Mouse (Mus musculus): ENCODE results near the gene Pelp1. TPM values are rescaled to one million over a fixed set of nuclear protein-coding genes. Genes with fewer than 3 reads are reported as not detected.
"Not testable (repeated sequence)": the region's sequence is repeated elsewhere in the genome, so short reads cannot be mapped to it uniquely, and the experiment has no call there.

Gene Pelp1
- polyA plus RNA-seq, 1 experiment = 74.1 TPM

DNA sequence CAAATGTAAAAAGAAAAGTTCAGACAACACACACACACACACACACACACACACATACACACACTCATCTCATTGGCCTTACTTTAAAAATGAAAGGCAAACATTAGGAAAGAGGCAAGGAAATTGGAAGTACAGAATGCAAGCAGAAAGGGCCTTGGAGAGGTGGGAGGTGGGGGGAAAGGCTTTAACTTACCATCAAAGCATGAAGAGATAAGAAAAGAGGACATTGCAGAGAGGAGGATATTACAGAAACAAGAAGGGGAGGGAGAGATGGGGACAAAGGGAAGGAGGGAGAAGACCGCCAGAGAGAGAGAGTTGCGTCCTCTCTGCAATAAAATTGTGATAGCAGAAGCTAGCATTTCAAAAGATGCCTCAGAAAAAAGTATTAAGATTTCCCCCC is 28.5 kb downstream of the Pelp1 start:
- H3K9ac ChIP-seq (ENCODE audit: low read depth, poor library complexity, severe bottlenecking) = no peak overlapping the region
- no peak for TF ChIP-seq POLR2A (IDR thresholded peaks at IDR 0.05; ENCODE audit: insufficient read depth, low read length)
- no peak for TF ChIP-seq EP300 (IDR thresholded peaks at IDR 0.05; ENCODE audit: insufficient read depth, low read depth, low read length)
- TF ChIP-seq CTCF (IDR thresholded peaks at IDR 0.05; ENCODE audit: low read depth, low read length) = no peak
- H3K9me3 ChIP-seq (replicated peaks; ENCODE audit: control insufficient read depth, insufficient read depth, low read length, poor library complexity, severe bottlenecking) = no peaks in the 10 kb centered on the region
- no peak overlapping the region for H3K27ac ChIP-seq (ENCODE audit: insufficient read depth, low read length)
- no peak overlapping the region for H3K4me3 ChIP-seq (ENCODE audit: low read depth, low read length)
- no peaks in the 10 kb centered on the region; the same call in none of the 2 replicates for H3K36me3 ChIP-seq (ENCODE audit: control insufficient read depth, insufficient read depth, low read length, poor library complexity, severe bottlenecking)
- no peaks in the 10 kb centered on the region for H3K27me3 ChIP-seq (ENCODE audit: control insufficient read depth, insufficient read depth, low read length, poor library complexity, severe bottlenecking)
- no peaks in the 10 kb centered on the region for H3K4me1 ChIP-seq (ENCODE audit: control insufficient read depth, insufficient read depth, low read length)

DNA sequence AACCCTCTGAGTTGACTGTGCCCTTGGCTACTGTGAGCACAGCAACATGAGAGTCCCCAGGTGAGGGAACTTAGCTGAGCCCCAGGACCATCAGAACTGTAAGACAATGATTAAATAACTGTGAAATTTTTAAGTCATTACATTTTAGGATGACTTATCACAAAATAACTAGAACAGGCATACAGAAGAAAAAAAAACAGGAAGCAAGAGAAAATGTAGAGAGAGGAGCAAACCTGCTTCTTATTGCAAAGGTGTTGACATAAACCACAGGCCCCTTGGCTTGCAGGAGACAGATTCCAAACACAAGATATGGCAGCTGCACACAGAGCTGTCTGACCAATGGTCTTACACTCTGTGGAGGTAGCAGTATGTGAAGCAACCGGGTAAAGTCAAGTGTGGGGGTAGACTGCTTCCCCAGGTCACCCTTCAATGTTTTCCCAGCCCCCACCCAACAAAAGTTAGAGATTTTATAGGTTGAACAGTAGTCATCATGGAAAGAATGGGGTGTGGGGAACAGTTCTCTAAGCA is 29.3 kb downstream of the Pelp1 start:
- no peaks in the 10 kb centered on the region for H3K4me1 ChIP-seq (ENCODE audit: control insufficient read depth, insufficient read depth, low read length)
- H3K9ac ChIP-seq (ENCODE audit: low read depth, poor library complexity, severe bottlenecking) = no peak overlapping the region
- H3K27ac ChIP-seq (ENCODE audit: insufficient read depth, low read length) = no peak overlapping the region
- H3K4me3 ChIP-seq (ENCODE audit: low read depth, low read length) = no peak overlapping the region
- no peaks in the 10 kb centered on the region for H3K9me3 ChIP-seq (replicated peaks; ENCODE audit: control insufficient read depth, insufficient read depth, low read length, poor library complexity, severe bottlenecking)
- H3K27me3 ChIP-seq (ENCODE audit: control insufficient read depth, insufficient read depth, low read length, poor library complexity, severe bottlenecking) = no peaks in the 10 kb centered on the region; the same call in 1 of the 2 replicates
- TF ChIP-seq EP300 (IDR thresholded peaks at IDR 0.05; ENCODE audit: insufficient read depth, low read depth, low read length) = no peak
- TF ChIP-seq POLR2A (IDR thresholded peaks at IDR 0.05; ENCODE audit: insufficient read depth, low read length) = no peak
- TF ChIP-seq CTCF (IDR thresholded peaks at IDR 0.05; ENCODE audit: low read depth, low read length) = no peak
- H3K36me3 ChIP-seq (ENCODE audit: control insufficient read depth, insufficient read depth, low read length, poor library complexity, severe bottlenecking) = no peaks in the 10 kb centered on the region; the same call in 1 of the 2 replicates

DNA sequence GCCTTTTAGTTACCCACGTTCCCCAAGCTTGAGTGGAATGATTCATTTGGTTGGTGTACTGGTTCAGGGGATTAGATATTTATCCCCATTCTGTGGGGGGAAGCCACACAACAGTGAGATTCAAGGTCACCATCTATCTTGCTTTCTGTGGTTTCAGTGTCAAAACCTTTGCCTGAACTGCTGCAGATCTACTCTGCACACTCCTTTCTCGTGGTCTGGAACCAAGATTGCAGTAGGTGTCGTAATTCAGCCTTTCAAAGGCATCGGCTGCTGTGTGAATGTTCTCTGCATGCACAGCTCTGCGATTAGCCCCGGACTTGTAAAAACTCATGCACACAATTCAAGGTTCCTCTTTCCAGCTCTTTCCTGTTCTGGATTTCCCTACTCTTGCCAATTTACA is 33.8 kb downstream of the Pelp1 start:
- Histone ChIP-seq H3K4me3 (ENCODE audit: low read depth, low read length) (no peak overlapping the region), H3K9ac (ENCODE audit: low read depth, poor library complexity, severe bottlenecking) (no peak overlapping the region), H3K27me3 (ENCODE audit: control insufficient read depth, insufficient read depth, low read length, poor library complexity, severe bottlenecking) (peaks cover 1% of the 10 kb centered on the region; the same call in 1 of the 2 replicates), H3K36me3 (ENCODE audit: control insufficient read depth, insufficient read depth, low read length, poor library complexity, severe bottlenecking) (no peaks in the 10 kb centered on the region), H3K27ac (ENCODE audit: insufficient read depth, low read length) (no peak overlapping the region), H3K9me3 (replicated peaks; ENCODE audit: control insufficient read depth, insufficient read depth, low read length, poor library complexity, severe bottlenecking) (no peaks in the 10 kb centered on the region), H3K4me1 (ENCODE audit: control insufficient read depth, insufficient read depth, low read length) (no peaks in the 10 kb centered on the region)
- TF ChIP-seq CTCF (IDR thresholded peaks at IDR 0.05; ENCODE audit: low read depth, low read length) = no peak

DNA sequence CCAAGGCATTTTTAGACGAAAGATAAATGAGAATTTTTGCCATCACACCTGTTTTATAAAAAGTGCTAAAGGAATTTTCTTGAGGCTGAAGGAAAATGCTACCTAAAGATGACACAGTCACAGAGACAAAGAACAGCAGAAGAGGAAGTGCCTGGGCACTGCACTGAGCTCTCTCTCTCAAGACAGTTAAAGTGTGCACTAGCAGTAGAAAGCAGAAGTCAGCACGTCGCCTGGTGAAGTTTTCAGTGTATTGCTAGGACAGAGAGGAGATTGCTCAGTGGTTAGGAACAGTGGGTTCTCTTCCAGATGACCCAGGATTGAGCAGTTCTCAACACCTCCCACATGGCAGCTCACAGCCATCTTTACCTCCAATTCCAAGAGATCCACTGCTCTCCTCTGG is 35.5 kb downstream of the Pelp1 start:
- H3K9me3 ChIP-seq (replicated peaks; ENCODE audit: control insufficient read depth, insufficient read depth, low read length, poor library complexity, severe bottlenecking) = peaks cover 3% of the 10 kb centered on the region
- H3K36me3 ChIP-seq (ENCODE audit: control insufficient read depth, insufficient read depth, low read length, poor library complexity, severe bottlenecking) = no peaks in the 10 kb centered on the region

DNA sequence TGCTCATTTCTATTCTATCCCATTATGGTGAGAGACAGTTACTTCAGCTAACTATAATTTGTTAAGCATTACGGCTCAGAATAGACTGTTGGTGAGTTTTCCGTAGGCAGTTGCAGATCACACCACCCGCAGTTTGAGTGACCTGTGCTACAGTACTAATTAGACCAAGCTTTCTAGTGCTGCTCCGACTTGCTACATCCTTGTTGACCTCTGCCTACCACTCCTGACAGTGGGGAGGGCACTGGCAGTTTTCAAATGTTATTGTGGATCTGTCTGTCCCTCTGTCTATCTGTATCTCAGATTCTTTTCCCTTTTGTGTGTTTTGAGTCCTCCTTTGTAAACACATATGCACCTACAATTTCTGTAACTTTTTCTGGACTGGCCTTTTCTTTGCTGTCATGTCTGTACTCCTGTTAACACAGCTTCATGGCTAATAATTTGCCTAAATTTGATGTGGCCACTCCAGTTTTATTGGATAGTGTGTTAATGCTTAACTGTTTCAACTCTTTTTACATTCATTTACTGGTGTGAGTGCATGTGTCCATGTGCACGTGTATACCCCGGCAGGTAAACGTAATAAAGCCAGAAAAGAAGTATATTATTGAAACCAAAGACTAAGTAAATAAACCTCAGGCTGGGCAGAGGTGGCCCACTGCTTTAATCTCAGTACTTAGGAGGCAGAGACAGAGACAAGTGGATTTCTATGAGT is 36.8 kb downstream of the Pelp1 start:
- TF ChIP-seq POLR2A (IDR thresholded peaks at IDR 0.05; ENCODE audit: insufficient read depth, low read length) = no peak
- H3K9ac ChIP-seq (ENCODE audit: low read depth, poor library complexity, severe bottlenecking) = no peak overlapping the region
- H3K9me3 ChIP-seq (replicated peaks; ENCODE audit: control insufficient read depth, insufficient read depth, low read length, poor library complexity, severe bottlenecking) = peaks cover 6% of the 10 kb centered on the region
- H3K27ac ChIP-seq (ENCODE audit: insufficient read depth, low read length) = no peak overlapping the region
- peaks cover 1% of the 10 kb centered on the region; the same call in 1 of the 2 replicates for H3K27me3 ChIP-seq (ENCODE audit: control insufficient read depth, insufficient read depth, low read length, poor library complexity, severe bottlenecking)
- no peak overlapping the region for H3K4me3 ChIP-seq (ENCODE audit: low read depth, low read length)
- no peaks in the 10 kb centered on the region for H3K4me1 ChIP-seq (ENCODE audit: control insufficient read depth, insufficient read depth, low read length)
- H3K36me3 ChIP-seq (ENCODE audit: control insufficient read depth, insufficient read depth, low read length, poor library complexity, severe bottlenecking) = no peaks in the 10 kb centered on the region

More for the DNA sequence above, 35.5 kb downstream of the Pelp1 start:
- Histone ChIP-seq H3K27me3 (ENCODE audit: control insufficient read depth, insufficient read depth, low read length, poor library complexity, severe bottlenecking) (peaks cover 1% of the 10 kb centered on the region; the same call in 1 of the 2 replicates), H3K9ac (ENCODE audit: low read depth, poor library complexity, severe bottlenecking) (no peak overlapping the region), H3K4me1 (ENCODE audit: control insufficient read depth, insufficient read depth, low read length) (no peaks in the 10 kb centered on the region), H3K4me3 (ENCODE audit: low read depth, low read length) (no peak overlapping the region), H3K27ac (ENCODE audit: insufficient read depth, low read length) (no peak overlapping the region)
- TF ChIP-seq EP300 (IDR thresholded peaks at IDR 0.05; ENCODE audit: insufficient read depth, low read depth, low read length) = no peak
- no peak for TF ChIP-seq POLR2A (IDR thresholded peaks at IDR 0.05; ENCODE audit: insufficient read depth, low read length)
- TF ChIP-seq CTCF (IDR thresholded peaks at IDR 0.05; ENCODE audit: low read depth, low read length) = no peak

DNA sequence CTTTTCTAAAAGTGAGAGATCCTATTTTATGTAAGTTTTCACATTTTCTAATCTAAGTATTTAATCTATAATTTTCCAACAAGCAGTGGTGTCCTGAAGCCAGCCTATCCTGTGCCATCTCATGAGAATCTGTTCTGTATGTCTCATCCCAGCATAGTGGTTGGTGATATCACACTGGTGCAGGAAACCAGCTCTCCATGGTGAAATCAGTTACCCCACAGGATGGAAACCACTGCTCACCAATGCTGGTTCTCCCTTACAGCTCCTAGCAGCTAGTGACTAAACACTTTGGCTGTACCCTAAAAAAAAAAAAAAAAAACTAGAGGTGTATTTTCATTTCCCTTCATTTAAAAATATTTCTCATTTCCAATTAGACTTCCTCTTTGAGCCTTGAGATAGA is 37.4 kb downstream of the Pelp1 start:
- TF ChIP-seq CTCF (IDR thresholded peaks at IDR 0.05; ENCODE audit: low read depth, low read length) = no peak
- TF ChIP-seq EP300 (IDR thresholded peaks at IDR 0.05; ENCODE audit: insufficient read depth, low read depth, low read length) = no peak
- no peak for TF ChIP-seq POLR2A (IDR thresholded peaks at IDR 0.05; ENCODE audit: insufficient read depth, low read length)
- Histone ChIP-seq H3K9me3 (replicated peaks; ENCODE audit: control insufficient read depth, insufficient read depth, low read length, poor library complexity, severe bottlenecking) (peaks cover 9% of the 10 kb centered on the region), H3K4me1 (ENCODE audit: control insufficient read depth, insufficient read depth, low read length) (no peaks in the 10 kb centered on the region), H3K27ac (ENCODE audit: insufficient read depth, low read length) (no peak overlapping the region), H3K4me3 (ENCODE audit: low read depth, low read length) (no peak overlapping the region), H3K36me3 (ENCODE audit: control insufficient read depth, insufficient read depth, low read length, poor library complexity, severe bottlenecking) (no peaks in the 10 kb centered on the region), H3K27me3 (ENCODE audit: control insufficient read depth, insufficient read depth, low read length, poor library complexity, severe bottlenecking) (peaks cover 1% of the 10 kb centered on the region; the same call in 1 of the 2 replicates), H3K9ac (ENCODE audit: low read depth, poor library complexity, severe bottlenecking) (no peak overlapping the region)

DNA sequence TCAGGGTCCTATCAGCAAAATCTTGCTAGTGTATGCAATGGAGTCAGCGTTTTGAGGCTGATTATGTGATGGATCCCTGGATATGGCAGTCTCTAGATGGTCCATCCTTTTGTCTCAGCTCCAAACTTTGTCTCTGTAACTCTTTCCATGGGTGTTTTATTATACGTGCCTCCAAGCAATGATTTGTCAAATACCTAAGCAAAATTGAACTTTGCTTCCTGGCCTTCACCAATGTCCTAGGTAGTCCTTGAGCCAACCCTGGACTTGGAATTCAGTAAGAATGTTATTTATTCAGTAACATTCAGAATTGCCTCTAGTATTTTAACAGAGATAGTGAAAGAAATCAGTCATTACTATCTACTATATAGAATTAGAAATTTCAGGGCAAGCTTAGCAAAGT is 41.2 kb downstream of the Pelp1 start:
- H3K36me3 ChIP-seq (ENCODE audit: control insufficient read depth, insufficient read depth, low read length, poor library complexity, severe bottlenecking); H3K27ac ChIP-seq (ENCODE audit: insufficient read depth, low read length); H3K4me3 ChIP-seq (ENCODE audit: low read depth, low read length); H3K4me1 ChIP-seq (ENCODE audit: control insufficient read depth, insufficient read depth, low read length); H3K9ac ChIP-seq (ENCODE audit: low read depth, poor library complexity, severe bottlenecking); H3K27me3 ChIP-seq (ENCODE audit: control insufficient read depth, insufficient read depth, low read length, poor library complexity, severe bottlenecking): not testable (repeated sequence)
- H3K9me3 ChIP-seq (replicated peaks; ENCODE audit: control insufficient read depth, insufficient read depth, low read length, poor library complexity, severe bottlenecking) = peaks cover 24% of the 10 kb centered on the region

DNA sequence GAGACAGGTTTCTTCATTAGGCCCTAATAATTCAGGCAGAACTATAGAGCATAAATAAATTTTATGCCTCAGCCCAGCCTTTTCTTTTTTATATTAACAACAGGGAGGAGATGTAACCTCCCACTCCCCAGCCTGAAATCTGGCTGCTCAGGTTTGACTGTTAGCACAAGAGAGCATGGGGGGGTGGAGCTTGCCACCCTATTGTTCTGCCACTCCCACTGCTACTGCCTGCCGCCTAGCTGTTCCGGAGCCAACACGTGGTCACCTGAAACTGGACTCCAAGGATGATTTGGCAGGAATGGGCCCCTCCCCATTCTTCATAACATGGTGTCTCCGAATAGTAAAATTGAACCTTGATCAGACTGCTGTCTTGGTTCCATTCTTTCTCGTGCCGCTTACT is 42.1 kb downstream of the Pelp1 start:
- not testable (repeated sequence) for H3K27ac ChIP-seq (ENCODE audit: insufficient read depth, low read length); H3K36me3 ChIP-seq (ENCODE audit: control insufficient read depth, insufficient read depth, low read length, poor library complexity, severe bottlenecking); H3K4me1 ChIP-seq (ENCODE audit: control insufficient read depth, insufficient read depth, low read length); H3K9ac ChIP-seq (ENCODE audit: low read depth, poor library complexity, severe bottlenecking); H3K27me3 ChIP-seq (ENCODE audit: control insufficient read depth, insufficient read depth, low read length, poor library complexity, severe bottlenecking); H3K4me3 ChIP-seq (ENCODE audit: low read depth, low read length)
- peaks cover 29% of the 10 kb centered on the region for H3K9me3 ChIP-seq (replicated peaks; ENCODE audit: control insufficient read depth, insufficient read depth, low read length, poor library complexity, severe bottlenecking)

Data from ES-Bruce4 (cell line).